Mouse (Mus musculus) liver, embryonic 15.5 days (tissue): ENCODE measurements around the gene Eif1ad. TPM values are rescaled to one million over a fixed set of nuclear protein-coding genes. Genes with fewer than 3 reads are reported as not detected.
A peak's percentile ranks its signal among the peaks of the same experiment; 100 is the strongest.
"Not testable (repeated sequence)": the region's sequence is repeated elsewhere in the genome, so short reads cannot be mapped to it uniquely, and the experiment has no call there.

Experiments
- ATAC-seq: fragments of 200-750 bp; cut with Nextera tagmentation; 2 replicates; pipeline ENCODE4 v1.8.0; 2017; ENCODE audit warnings: moderate number of reproducible peaks, mild to moderate bottlenecking, moderate library complexity; ENCODE audit not compliant: insufficient read depth
- H3K27ac ChIP-seq: fragments of 300-500 bp; sonication (generic); replicated peaks from 2 replicates; pipeline ENCODE4 v1.5.1; 2015; ENCODE audit warnings: mild to moderate bottlenecking, inconsistent platforms
- H3K27me3 ChIP-seq: fragments of 300-500 bp; sonication (generic); 2 replicates; pipeline ENCODE4 v1.6.1; 2015; ENCODE audit warnings: mild to moderate bottlenecking, inconsistent platforms
- H3K36me3 ChIP-seq: fragments of 300-500 bp; sonication (generic); replicated peaks from 2 replicates; pipeline ENCODE4 v1.6.1; 2015; ENCODE audit warnings: moderate library complexity, mild to moderate bottlenecking, inconsistent platforms
- H3K4me1 ChIP-seq: fragments of 300-500 bp; sonication (generic); replicated peaks from 2 replicates; pipeline ENCODE4 v1.6.1; 2015; ENCODE audit warnings: inconsistent platforms
- H3K4me2 ChIP-seq: fragments of 300-500 bp; sonication (generic); 2 replicates; pipeline ENCODE4 v1.6.1; 2015; ENCODE audit warnings: moderate library complexity, mild to moderate bottlenecking, inconsistent platforms
- H3K4me3 ChIP-seq: fragments of 300-500 bp; sonication (generic); replicated peaks from 2 replicates; pipeline ENCODE4 v1.5.1; 2015; ENCODE audit warnings: mild to moderate bottlenecking, inconsistent platforms
- H3K9ac ChIP-seq: fragments of 300-500 bp; sonication (generic); 2 replicates; pipeline ENCODE4 v1.6.1; 2015; ENCODE audit warnings: moderate library complexity, mild to moderate bottlenecking, inconsistent platforms
- H3K9me3 ChIP-seq: fragments of 300-500 bp; sonication (generic); replicated peaks from 2 replicates; pipeline ENCODE4 v1.6.1; 2016; ENCODE audit warnings: inconsistent platforms
- WGBS: fragments of 180-500 bp; shearing (Covaris S2); methylation state at CpG from one replicate; pipeline ENCODE4 v1.1.7; 2015; ENCODE audit warnings: mixed read lengths; ENCODE audit not compliant: insufficient replicate concordance; 5-methylcytosine and 5-hydroxymethylcytosine counted together
- polyA plus RNA-seq: library from polyadenylated mRNA; unstranded; fragments of >200 nt; fragmentation: Nextera tagmentation; extraction: Ambion mirVana; gene quantifications from 2 replicates; pipeline ENCODE4 v1.2.1, GENCODE M21; 2015

The Eif1ad gene
- polyA plus RNA-seq, 1 experiment from 2014 or later: 26.0 TPM

DNA sequence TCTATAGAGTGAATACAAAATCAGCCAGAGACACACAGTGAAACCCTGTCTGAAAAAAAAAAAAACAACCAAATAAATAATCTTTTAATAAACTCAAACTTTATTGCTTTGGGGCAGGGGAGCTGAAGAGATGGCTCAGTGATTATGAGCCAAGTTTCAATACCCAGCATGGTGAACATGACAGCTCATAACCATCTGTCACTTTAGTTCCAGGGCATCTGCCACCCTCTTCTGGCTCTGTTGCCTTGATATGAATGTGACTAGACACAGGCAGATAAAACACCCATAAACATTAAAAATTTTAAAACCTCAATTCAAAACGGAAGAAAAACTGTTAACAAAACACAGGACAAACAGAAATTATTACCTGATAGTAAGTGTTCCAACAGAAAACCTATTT, 10.9 kb downstream of the Eif1ad start:
- Histone ChIP-seq H3K27me3 (no peaks in the 10 kb centered on the region), H3K36me3 (peaks cover 71% of the 10 kb centered on the region), H3K27ac (no peak overlapping the region), H3K9ac (no peak overlapping the region), H3K4me2 (no peak overlapping the region), H3K4me3 (no peak overlapping the region), H3K9me3 (no peaks in the 10 kb centered on the region), H3K4me1 (no peaks in the 10 kb centered on the region)
- no peak for ATAC-seq
- 61% methylated on average over 1 of the region's 1 CpGs for WGBS

- WGBS: 84% methylated on average over 12 of the region's 12 CpGs
- peaks cover 78% of the 10 kb centered on the region for H3K36me3 ChIP-seq
- ATAC-seq: no peak
- no peak overlapping the region for H3K27ac ChIP-seq
- H3K9ac ChIP-seq: no peak overlapping the region
- H3K4me3 ChIP-seq: no peak overlapping the region
- no peaks in the 10 kb centered on the region for H3K9me3 ChIP-seq
- no peak overlapping the region for H3K4me2 ChIP-seq
- H3K27me3 ChIP-seq: no peaks in the 10 kb centered on the region
- H3K4me1 ChIP-seq: peaks cover 19% of the 10 kb centered on the region
These were observed 16.8 kb downstream of the Eif1ad start for GRCm38 (mm10) chr19:5383326-5383725.

DNA sequence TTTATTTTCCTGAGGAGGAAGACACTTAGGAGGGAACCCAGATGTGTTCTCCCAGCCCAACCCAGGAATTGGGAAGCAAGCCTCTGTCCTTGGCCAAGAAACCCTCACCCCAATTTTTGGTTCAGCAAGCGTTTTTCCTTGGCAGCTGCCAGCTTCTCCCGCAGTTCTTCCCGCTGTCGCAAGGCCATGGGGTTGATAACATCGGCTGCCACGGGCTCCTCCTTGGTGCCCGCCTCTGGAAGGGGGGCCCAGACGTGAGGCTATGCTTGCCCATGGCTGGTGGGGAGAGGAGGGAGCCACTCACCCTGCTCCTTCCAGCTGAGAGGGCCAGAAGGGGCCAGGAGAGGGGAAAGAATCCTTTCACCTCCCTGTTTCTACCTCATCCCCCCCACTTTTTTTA, 18.2 kb downstream of the Eif1ad start:
- 75% methylated on average over 8 of the region's 8 CpGs for WGBS
- H3K27ac ChIP-seq: no peak overlapping the region
- no peak overlapping the region for H3K4me2 ChIP-seq
- H3K36me3 ChIP-seq: peaks cover 64% of the 10 kb centered on the region
- H3K9me3 ChIP-seq: no peaks in the 10 kb centered on the region
- no peak for ATAC-seq
- no peak overlapping the region for H3K9ac ChIP-seq
- no peak overlapping the region for H3K4me3 ChIP-seq
- H3K27me3 ChIP-seq: no peaks in the 10 kb centered on the region
- peaks cover 26% of the 10 kb centered on the region for H3K4me1 ChIP-seq

DNA sequence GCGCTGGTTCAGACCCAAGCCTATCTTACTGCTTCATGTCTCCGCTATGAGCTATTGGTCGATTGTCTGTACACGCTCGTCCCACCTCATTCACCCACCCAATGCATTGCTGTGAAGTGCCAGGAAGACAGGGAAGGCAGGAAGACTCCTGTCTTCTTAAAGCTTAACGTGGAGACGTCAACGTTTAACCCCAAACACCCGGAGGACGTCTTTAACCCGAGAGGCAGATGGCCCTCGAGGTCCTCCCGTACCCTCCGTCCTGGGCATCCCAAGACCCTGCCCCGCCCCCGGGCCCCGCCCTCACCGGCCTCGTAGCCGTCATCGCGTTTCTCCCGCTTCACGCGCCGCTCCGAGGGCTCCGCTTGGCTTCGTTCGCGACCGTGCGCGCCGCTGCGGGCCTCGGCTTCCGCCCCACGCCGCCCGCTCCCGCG, 21.5 kb downstream of the Eif1ad start:
- under 1% methylated on average over 43 of the region's 43 CpGs for WGBS
- peak overlapping the region; percentile 87 for H3K27ac ChIP-seq
- peak overlapping the region; percentile 87 for H3K4me2 ChIP-seq
- no peaks in the 10 kb centered on the region for H3K9me3 ChIP-seq
- peak overlapping the region; percentile 88 for H3K4me3 ChIP-seq
- H3K9ac ChIP-seq: peak overlapping the region; percentile 85
- H3K36me3 ChIP-seq: peaks cover 31% of the 10 kb centered on the region
- no peaks in the 10 kb centered on the region for H3K27me3 ChIP-seq
- ATAC-seq: peak; percentile 50
- peaks cover 47% of the 10 kb centered on the region for H3K4me1 ChIP-seq

GRCm38 (mm10) chr19:5388588-5389242, 22.2 kb downstream of the Eif1ad start, which contains the start of gene Sart1:
TSS of gene Sart1 (minus strand) at chr19:5388703.
- under 1% methylated on average over 43 of the region's 43 CpGs for WGBS
- Histone ChIP-seq H3K9ac (peak within 1 kb of the TSS; percentile 85), H3K27me3 (no peaks in the 10 kb centered on the region), H3K4me1 (peaks cover 47% of the 10 kb centered on the region), H3K4me2 (peak within 1 kb of the TSS; percentile 87), H3K9me3 (no peaks in the 10 kb centered on the region), H3K27ac (peak within 1 kb of the TSS; percentile 87), H3K4me3 (peak within 1 kb of the TSS; percentile 88), H3K36me3 (peaks cover 24% of the 10 kb centered on the region)
- ATAC-seq: peak; percentile 92

DNA sequence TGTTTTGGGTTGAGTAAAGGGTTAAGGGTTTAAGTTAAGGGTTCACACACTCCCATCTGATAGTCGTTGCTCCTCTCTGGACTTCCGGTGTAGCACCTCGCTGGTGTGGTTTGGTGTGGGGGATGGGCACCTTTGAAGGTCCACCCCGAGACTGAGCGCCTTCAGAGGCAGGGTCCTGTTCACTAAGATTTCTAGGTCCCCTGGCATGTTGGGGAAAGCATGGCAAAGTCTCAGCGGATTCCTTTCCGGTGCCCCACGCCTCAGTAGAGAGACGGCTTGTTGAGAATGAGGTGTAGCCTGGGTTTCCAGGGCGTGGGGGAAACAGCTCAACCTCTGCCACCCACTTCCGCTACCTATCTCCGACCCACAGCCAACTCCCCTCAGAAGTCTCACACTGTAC, 23.1 kb downstream of the Eif1ad start:
- Histone ChIP-seq H3K4me2 (peak overlapping the region; percentile 87), H3K36me3 (peaks cover 15% of the 10 kb centered on the region), H3K9ac (peak overlapping the region; percentile 75), H3K4me1 (peaks cover 47% of the 10 kb centered on the region), H3K9me3 (no peaks in the 10 kb centered on the region), H3K4me3 (peak overlapping the region; percentile 88), H3K27me3 (no peaks in the 10 kb centered on the region), H3K27ac (peak overlapping the region; percentile 87)
- WGBS: 1% methylated on average over 12 of the region's 12 CpGs
- ATAC-seq: peak; percentile 40

GRCm38 (mm10) chr19:5390416-5390815, 23.9 kb downstream of the Eif1ad start:
- peak overlapping the region; percentile 87 for H3K4me2 ChIP-seq
- ATAC-seq: no peak
- H3K9ac ChIP-seq: peak overlapping the region; percentile 75
- peak overlapping the region; percentile 87 for H3K27ac ChIP-seq
- peaks cover 7% of the 10 kb centered on the region; the same call in 1 of the 2 replicates for H3K36me3 ChIP-seq
- no peaks in the 10 kb centered on the region for H3K9me3 ChIP-seq
- H3K4me1 ChIP-seq: peaks cover 47% of the 10 kb centered on the region
- no peaks in the 10 kb centered on the region for H3K27me3 ChIP-seq
- peak overlapping the region; percentile 88 for H3K4me3 ChIP-seq
- 72% methylated on average over 8 of the region's 8 CpGs for WGBS

DNA sequence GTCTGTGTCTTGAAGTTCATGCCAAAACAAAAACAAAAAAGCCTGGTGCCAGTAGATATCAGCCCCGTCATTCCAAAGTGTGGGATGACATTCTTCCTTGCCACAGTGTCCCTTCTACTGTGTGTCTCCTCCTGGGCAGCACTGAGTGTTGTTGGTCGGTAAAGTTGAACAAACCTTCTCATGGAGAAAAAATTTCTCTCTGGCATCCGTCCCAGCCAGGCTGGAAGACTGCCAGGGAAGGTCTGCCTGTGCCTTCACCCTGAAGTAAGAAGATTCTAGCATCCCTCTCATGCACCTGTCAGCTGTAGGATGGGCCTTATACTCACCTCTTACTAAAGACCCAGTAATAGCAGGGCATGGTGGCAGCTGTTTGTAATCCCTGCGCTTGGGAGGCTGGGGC, 26.4 kb downstream of the Eif1ad start:
- ATAC-seq: no peak
- Histone ChIP-seq H3K4me2 (no peak overlapping the region), H3K27ac (no peak overlapping the region), H3K9ac (no peak overlapping the region), H3K4me3 (no peak overlapping the region), H3K9me3 (no peaks in the 10 kb centered on the region), H3K27me3 (no peaks in the 10 kb centered on the region), H3K4me1 (peaks cover 30% of the 10 kb centered on the region), H3K36me3 (no peaks in the 10 kb centered on the region)
- 61% methylated on average over 4 of the region's 4 CpGs for WGBS

DNA sequence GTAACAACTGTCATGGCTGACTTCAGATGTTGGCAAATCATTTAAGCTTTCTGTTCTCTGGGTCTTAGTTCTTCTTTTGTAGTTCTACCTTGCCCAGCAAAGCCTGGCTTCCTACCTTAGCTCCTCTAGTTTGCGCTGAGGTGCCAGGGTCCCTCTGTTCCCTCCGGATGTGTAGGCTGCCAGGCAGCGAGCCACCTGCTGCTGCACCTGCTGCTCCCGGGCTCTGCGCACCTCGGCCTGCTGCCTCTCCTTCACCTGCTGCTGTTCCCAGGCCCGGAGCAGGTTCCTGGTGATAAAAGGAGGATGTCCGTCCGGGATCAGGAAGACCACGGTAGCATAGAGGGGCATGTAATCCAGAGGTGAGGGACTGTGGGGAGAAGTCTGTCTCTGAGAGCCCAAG, 27.6 kb downstream of the Eif1ad start:
- Histone ChIP-seq H3K36me3 (no peaks in the 10 kb centered on the region), H3K9me3 (no peaks in the 10 kb centered on the region), H3K4me3 (no peak overlapping the region), H3K4me2 (no peak overlapping the region), H3K27me3 (no peaks in the 10 kb centered on the region), H3K4me1 (peaks cover 26% of the 10 kb centered on the region), H3K27ac (no peak overlapping the region), H3K9ac (no peak overlapping the region)
- WGBS: 67% methylated on average over 10 of the region's 10 CpGs
- ATAC-seq: no peak

DNA sequence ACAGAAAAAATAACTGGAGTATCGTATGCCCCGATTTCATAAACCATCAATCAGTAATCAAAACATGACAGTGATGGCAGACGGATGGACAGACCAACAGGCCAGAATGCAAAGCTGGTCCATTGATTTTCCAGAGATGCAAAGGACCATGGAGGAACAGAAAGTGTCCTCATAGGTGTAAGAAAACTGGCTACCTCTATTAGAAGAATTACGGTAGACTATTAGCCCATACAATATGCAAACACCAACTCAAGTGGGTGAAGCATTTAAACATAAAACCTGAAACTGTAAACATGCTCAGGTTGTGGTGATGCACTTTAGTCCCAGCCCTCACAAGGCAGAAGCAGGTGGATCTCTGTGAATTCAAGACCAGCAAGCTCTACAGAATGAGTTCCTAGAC, 28.8 kb downstream of the Eif1ad start:
- Histone ChIP-seq H3K9me3 (no peaks in the 10 kb centered on the region), H3K27ac (no peak overlapping the region), H3K4me1 (peaks cover 14% of the 10 kb centered on the region), H3K36me3 (no peaks in the 10 kb centered on the region), H3K9ac (no peak overlapping the region), H3K4me2 (no peak overlapping the region), H3K4me3 (no peak overlapping the region), H3K27me3 (no peaks in the 10 kb centered on the region)
- WGBS: 56% methylated on average over 4 of the region's 4 CpGs
- ATAC-seq: no peak

DNA sequence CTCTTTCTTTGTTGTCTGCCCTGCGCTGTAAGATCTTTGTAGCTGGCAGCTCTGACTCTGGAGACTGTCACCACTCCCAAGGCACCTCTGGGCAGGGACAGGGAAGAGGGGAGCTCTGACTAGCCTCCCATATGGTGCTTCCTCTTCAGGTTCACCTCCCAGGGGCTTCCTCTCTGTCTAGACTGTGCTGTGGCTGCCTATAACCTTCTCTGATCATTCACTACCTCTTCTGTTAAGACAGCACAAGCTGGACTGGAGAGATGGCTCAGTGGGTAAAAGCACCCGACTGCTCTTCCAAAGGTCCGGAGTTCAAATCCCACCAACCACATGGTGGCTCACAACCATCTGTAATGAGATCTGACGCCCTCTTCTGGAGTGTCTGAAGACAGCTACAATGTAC, 34.5 kb downstream of the Eif1ad start:
- not testable (repeated sequence) for H3K4me3 ChIP-seq, H3K9me3 ChIP-seq, H3K27ac ChIP-seq, H3K4me2 ChIP-seq, H3K27me3 ChIP-seq, H3K4me1 ChIP-seq, ATAC-seq, H3K36me3 ChIP-seq, H3K9ac ChIP-seq
- 61% methylated on average over 4 of the region's 4 CpGs for WGBS

GRCm38 (mm10) chr19:5402293-5402692, 35.8 kb downstream of the Eif1ad start, which contains the start of gene Tsga10ip:
TSS of gene Tsga10ip (minus strand) at chr19:5402526.
- no peak within 1 kb of the TSS for H3K27ac ChIP-seq
- no peak for ATAC-seq
- no peaks in the 10 kb centered on the region for H3K9me3 ChIP-seq
- WGBS: 77% methylated on average over 8 of the region's 8 CpGs
- peaks cover 13% of the 10 kb centered on the region for H3K4me1 ChIP-seq
- H3K4me3 ChIP-seq: no peak within 1 kb of the TSS
- no peak within 1 kb of the TSS for H3K4me2 ChIP-seq
- no peak within 1 kb of the TSS for H3K9ac ChIP-seq
- H3K36me3 ChIP-seq: no peaks in the 10 kb centered on the region
- H3K27me3 ChIP-seq: no peaks in the 10 kb centered on the region
